Mouse (Mus musculus): Measurements from ENCODE around the gene Phlda3.

GRCm38 (mm10) chr1:135730296-135730695 lies 35.6 kb upstream of the Phlda3 start:
- TF ChIP-seq CTCF (IDR thresholded peaks at IDR 0.05; ENCODE audit: borderline replicate concordance, insufficient read depth, low read length) = no peak
- TF ChIP-seq POLR2A (IDR thresholded peaks at IDR 0.05; ENCODE audit: low read depth, low read length) = no peak
